Mouse (Mus musculus): ENCODE measurements around the gene Rps6kl1.

DNA sequence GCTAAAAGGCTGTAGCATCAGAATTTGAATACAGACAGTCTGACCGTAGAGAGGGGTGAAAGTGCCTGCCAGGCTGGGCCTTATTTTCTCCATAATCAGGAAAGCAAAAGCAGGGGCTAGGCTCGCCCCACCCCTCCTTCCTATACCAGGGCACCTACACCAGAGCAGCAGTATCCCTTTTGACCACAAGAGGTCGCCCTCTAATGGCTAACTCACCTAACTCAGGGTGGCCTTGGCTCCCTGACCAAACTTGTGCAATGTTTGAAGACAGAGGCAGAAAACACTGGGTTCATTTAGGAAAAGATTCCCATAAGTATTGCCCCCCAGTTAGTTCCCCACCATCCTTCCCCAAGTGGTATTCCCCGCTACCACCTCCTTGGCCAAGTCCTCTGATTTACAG is 8.3 kb downstream of the Rps6kl1 start:
- peak; percentile 95 for TF ChIP-seq CTCF (conservative IDR thresholded peaks at IDR 0.05; ENCODE audit: insufficient read depth, insufficient read length, low read depth, low read length)
- no peak for TF ChIP-seq POLR2A (IDR thresholded peaks at IDR 0.05; ENCODE audit: low read depth, low read length)

Measured in kidney, adult 2 months (tissue).